Mouse (Mus musculus) lung, adult 2 months (tissue): ENCODE measurements around the gene Manbal. TPM values are rescaled to one million over a fixed set of nuclear protein-coding genes. Genes with fewer than 3 reads are reported as not detected.
A peak's percentile ranks its signal among the peaks of the same experiment; 100 is the strongest.

Experiments used
- DNase-seq: peaks from one replicate; pipeline ENCODE4 v3.0.0; 2022
- H3K4me1 ChIP-seq: fragments of 200-500 bp; 2 replicates; pipeline ENCODE4 v1.6.1; 2011; ENCODE audit warnings: low read length; ENCODE audit not compliant: control insufficient read depth, insufficient read depth
- H3K4me3 ChIP-seq: fragments of 200-500 bp; replicated peaks from 2 replicates; pipeline ENCODE3; 2011; ENCODE audit warnings: low read depth, mild to moderate bottlenecking, control low read depth, low read length; ENCODE audit errors: extremely low read depth
- CTCF ChIP-seq: fragments of 200-500 bp; IDR thresholded peaks from 2 replicates; pipeline ENCODE4 v1.5.1; 2011; ENCODE audit warnings: mild to moderate bottlenecking, low read length, control low read depth; ENCODE audit not compliant: insufficient read depth
- POLR2A ChIP-seq: fragments of 200-500 bp; IDR thresholded peaks from 2 replicates; pipeline ENCODE4 v1.6.1; 2011; ENCODE audit warnings: low read depth, mild to moderate bottlenecking, control low read depth, low read length, borderline replicate concordance; ENCODE audit errors: extremely low read depth
- WGBS: fragments of 180-500 bp; shearing (Covaris S2); methylation state at CpG from one replicate; pipeline ENCODE4 v1.1.7; 2018; 5-methylcytosine and 5-hydroxymethylcytosine counted together
- polyA plus RNA-seq: library from polyadenylated mRNA; depleted of rRNA; stranded (reverse); fragments of >200 nt; gene quantifications from 2 replicates; pipeline ENCODE4 v1.2.3, GENCODE M21; 2012

Manbal gene
- polyA plus RNA-seq, 1 experiment, result 108 TPM

DNA sequence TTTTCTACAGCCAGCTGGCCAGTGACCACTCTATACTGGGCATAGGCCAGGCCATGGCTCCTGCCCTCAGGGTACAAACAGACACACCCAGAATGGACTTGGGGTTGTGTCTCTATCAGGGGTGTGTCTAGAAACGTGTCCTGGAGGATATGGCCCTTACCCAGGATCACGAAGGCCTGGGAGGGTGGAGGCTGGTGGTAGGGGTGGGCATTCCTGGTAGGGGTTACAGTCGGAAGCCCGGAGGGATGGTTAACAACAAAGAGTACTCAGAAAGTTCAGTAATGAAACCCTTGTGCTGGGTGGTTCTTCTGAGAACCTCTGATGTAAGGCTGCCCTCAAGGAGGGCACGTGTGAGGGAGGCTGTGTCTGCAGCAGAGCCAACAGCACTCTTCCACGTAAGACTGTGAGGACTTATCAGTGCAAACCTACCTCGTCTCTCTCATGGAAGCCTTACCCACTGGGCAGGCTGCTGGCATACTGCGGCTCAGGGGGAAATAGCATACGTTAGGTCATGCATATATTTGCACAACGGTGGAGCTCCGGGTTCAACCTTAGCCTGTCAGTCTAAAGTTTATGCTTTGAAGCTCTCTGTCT lies 54.8 kb downstream of the Manbal start:
- TF ChIP-seq POLR2A, result peak; percentile 35; the same call in 1 of the 2 replicates
- no peak for TF ChIP-seq CTCF
- no peak for DNase-seq
- 51% methylated on average over 11 of the region's 11 CpGs for WGBS
- Histone ChIP-seq H3K4me1 (peaks cover 17% of the 10 kb centered on the region; the same call in 1 of the 2 replicates), H3K4me3 (no peak overlapping the region)

DNA sequence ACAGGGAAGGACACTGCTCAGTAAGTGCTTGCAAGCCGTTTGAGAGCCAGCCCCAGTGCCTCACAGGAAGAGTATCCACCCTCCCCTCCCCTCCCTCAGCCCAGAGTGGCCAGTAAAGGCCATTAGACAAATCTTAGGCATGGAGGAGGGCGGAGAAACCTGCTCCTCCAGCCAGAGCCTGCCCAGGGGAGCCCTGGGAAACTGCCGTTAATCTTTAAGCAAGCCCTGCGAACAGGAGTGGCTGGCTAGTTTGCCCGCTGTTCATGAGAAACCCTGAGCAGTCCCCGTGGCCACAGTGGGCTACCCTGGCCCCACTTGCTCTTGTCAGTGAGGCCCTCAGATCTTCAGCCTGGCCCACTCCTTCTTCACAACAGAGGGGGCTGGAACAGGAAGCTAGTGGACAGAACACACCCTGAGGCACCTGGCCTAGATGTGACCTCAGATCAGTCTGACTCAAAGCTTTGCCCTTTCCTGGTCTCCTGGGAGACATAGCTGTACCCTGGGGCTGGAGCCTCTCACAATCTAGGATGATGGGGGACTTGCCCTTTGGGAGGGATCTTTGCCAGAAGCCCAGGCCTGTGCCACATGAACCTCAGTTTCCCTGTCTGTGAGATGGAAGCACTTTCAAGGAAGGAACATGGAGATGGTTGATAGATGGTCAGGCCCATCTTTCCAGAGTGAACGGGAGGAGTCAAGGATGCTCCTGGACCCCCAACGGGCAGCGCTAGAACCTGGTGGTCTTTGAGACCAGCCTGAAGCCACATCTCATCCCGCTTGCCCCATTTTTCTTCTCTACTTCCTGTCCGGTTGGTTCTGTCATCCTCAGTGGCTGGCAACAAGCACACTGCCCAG lies 55.7 kb downstream of the Manbal start:
- no peak for TF ChIP-seq CTCF
- peak; percentile 57; the same call in 1 of the 2 replicates for TF ChIP-seq POLR2A
- DNase-seq, result peak; percentile 62
- peak overlapping the region; percentile 64 for H3K4me3 ChIP-seq
- WGBS, result 46% methylated on average over 11 of the region's 11 CpGs
- H3K4me1 ChIP-seq, result peaks cover 17% of the 10 kb centered on the region; the same call in 1 of the 2 replicates

DNA sequence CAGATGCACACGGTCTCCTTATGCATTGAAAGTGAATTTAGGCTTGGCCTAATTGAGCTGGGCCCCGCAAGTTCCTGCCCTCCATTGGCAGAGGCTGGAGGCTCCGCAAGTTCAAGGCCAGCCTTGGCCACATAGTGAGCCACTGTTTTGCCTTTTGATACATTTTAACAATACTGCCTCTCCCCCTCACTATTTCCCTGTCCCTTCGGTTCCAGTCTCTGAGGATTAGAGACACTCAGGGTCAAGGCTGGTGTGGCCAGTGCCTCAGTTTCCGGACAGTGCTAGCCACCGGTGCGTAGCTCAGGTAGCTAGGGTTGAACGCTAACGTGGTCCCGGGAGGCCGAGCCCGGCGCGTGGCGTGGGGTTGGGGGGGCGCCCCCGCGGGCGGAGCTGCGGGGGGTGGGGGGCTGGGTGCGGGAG lies 56.3 kb downstream of the Manbal start:
- no peak for DNase-seq
- WGBS, result 7% methylated on average over 21 of the region's 21 CpGs

DNA sequence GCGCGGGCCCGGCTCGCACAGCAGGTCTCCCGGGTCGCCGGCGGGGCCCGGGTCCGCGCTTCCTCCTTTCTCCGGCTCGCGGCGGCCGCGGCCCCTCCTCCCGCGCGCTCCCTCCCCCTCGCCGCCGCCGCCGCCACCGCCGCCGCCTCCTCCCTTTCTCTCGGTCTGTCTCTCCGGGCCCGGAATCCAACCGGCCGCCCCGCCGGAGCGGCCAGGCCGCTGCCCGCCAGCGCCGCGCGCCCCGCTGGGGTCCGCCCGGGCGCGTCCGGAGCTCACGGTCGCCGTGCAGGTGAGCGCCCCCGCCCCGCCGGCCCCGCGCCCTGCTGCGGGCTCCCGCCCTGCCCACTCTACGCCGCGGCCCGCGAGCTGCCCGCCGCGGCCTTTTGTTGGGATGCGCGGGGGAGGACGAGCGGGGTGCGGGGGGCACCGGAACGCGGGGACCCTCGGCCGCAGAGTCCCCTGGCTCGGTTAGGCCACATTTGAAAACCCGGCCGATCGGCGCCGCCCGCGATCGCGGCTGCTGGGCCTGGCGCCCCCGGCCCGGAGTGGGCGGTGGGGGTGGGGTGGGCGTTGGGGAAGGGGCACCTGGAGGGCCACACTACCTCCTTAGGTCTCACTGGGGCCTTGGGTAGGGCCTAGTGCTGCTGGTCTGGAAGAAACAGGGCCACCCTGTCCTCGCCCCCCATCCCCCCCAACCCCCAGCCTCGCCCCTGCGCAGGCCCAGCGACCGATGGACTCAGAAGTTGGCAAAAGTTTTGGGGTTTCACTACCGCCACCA lies 56.9 kb downstream of the Manbal start:
- WGBS, result 3% methylated on average over 51 of the region's 98 CpGs
- peak; percentile 64 for DNase-seq
- peaks cover 17% of the 10 kb centered on the region; the same call in 1 of the 2 replicates for H3K4me1 ChIP-seq
- peak overlapping the region; percentile 54 for H3K4me3 ChIP-seq
- TF ChIP-seq CTCF, result no peak
- no peak for TF ChIP-seq POLR2A

More for the DNA sequence above, 56.3 kb downstream of the Manbal start:
- Histone ChIP-seq H3K4me1 (peaks cover 17% of the 10 kb centered on the region; the same call in 1 of the 2 replicates), H3K4me3 (peak overlapping the region; percentile 64)
- TF ChIP-seq CTCF (no peak), POLR2A (no peak)

DNA sequence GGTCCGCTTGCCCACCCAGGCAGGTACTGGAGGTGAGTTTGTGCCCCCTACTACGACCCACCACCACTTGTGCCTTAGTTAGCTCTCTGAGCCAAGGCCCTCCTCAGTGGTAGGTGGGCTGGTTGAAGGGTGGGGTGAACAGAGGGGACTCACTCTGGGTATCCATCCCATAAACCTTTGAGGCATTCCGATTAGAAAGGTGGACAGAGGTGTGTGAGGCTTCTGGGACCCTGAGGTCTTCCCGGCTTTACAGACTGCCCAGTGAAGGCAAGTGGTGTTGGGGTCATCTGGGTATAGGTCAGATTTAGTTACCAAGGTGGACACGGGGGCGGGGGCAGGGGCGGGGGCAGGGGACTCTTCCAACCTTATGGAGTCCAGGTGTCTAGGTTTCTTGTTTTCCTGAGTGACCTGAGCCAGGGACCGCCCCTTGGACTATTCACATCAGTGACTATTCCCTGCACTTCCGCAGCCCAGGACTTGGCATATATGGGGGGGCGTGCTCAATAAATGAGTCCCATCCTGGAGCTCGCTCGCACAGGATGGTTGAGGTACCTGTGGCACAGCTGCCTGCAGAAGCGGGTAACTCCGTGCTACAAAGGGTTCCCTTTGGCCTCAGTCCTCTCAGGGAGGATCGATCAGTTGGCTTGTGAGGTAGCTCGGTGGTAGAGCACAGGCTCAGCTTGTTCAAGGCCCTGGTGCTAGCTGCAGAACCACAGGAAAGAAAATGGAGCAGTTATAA lies 57.7 kb downstream of the Manbal start:
- TF ChIP-seq POLR2A, result 0 out of 2 replicates have a peak, but pooled peaks have one; percentile 10
- no peak for TF ChIP-seq CTCF
- DNase-seq, result no peak
- WGBS, result 56% methylated on average over 16 of the region's 16 CpGs
- Histone ChIP-seq H3K4me3 (peak overlapping the region; percentile 54), H3K4me1 (peaks cover 17% of the 10 kb centered on the region; the same call in 1 of the 2 replicates)

DNA sequence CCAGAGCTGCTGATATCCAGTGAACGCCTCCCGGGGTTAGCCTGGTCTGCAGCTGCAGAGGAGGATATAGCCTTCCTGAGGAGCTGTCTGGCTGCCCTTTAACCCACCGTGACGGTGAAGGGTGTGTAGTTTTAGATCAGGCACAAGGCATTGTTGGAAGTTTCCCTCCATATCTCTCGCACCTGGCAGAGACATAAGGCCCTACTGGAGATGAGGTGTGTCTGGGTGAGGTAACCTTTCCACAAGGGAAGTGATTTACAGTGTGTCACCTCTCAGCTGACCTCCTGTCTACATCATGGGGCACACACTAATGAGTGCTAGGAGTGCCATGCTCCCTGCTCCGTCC lies 58.2 kb downstream of the Manbal start:
- no peak for TF ChIP-seq CTCF
- no peak for TF ChIP-seq POLR2A
- DNase-seq, result no peak
- WGBS, result 72% methylated on average over 6 of the region's 6 CpGs
- Histone ChIP-seq H3K4me1 (peaks cover 17% of the 10 kb centered on the region; the same call in 1 of the 2 replicates), H3K4me3 (no peak overlapping the region)

DNA sequence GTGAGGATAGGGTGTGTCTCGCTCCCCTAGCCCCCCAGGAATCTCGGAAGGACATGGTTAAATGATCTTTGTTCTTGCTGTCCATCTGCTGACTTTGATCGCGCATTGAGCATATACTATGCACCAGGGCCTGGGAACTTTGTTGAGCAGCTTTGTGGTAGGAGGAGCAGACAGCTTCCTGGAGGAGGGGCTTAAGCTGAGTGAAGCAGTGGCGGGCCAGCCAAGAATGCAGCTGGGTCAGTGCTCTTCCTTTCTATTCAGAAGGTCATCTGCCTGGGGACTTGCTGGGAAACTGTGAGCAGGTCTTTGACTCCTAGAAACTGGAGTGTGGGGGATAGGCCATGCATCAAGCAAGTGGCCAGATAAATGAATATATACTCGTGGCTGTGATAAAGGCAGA lies 58.8 kb downstream of the Manbal start:
- no peak overlapping the region for H3K4me3 ChIP-seq
- TF ChIP-seq CTCF, result no peak
- 0 out of 2 replicates have a peak, but pooled peaks have one; percentile 17 for TF ChIP-seq POLR2A
- peaks cover 17% of the 10 kb centered on the region; the same call in 1 of the 2 replicates for H3K4me1 ChIP-seq
- no peak for DNase-seq
- 67% methylated on average over 6 of the region's 6 CpGs for WGBS

DNA sequence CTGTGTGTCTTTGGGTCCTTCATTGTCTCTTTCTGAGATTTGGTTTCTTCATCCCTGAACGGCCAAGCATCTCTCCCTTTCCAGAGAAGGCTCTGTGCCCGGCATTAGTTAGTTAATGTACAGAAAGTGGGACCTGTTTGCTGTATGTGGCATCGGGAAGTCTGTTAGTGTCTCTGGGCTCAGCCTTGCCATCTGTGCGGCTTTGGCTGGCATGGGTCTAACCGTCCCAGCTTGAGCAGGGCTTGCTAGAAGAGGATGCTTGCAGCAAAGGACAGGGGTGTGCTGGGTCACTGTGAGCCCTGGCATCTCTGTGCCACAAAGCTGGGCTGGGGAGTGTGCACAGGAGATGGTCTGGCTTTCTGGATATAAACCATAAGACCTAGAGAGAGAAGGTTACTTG lies 59.8 kb downstream of the Manbal start:
- no peak overlapping the region for H3K4me3 ChIP-seq
- TF ChIP-seq POLR2A (no peak), CTCF (no peak)
- H3K4me1 ChIP-seq, result peaks cover 19% of the 10 kb centered on the region; the same call in 1 of the 2 replicates
- no peak for DNase-seq
- WGBS, result 75% methylated on average over 5 of the region's 5 CpGs
